Mouse (Mus musculus): ENCODE results near the gene Stard13.

The Stard13 gene

GRCm38 (mm10) chr5:151002051-151002450 lies 231.6 kb downstream of the Stard13 start:
- no peak for DNase-seq

GRCm38 (mm10) chr5:151001111-151001510 lies 232.5 kb downstream of the Stard13 start:
- no peak for DNase-seq

GRCm38 (mm10) chr5:150996586-150996985 lies 237.1 kb downstream of the Stard13 start:
- no peak for DNase-seq

- DNase-seq = no peak
These were observed 239.5 kb downstream of the Stard13 start for GRCm38 (mm10) chr5:150994096-150994495.

All from lung, postnatal 10 days (tissue).